10 mouse cellular contexts compared by ENCODE assay signal in the genomic region with DNA sequence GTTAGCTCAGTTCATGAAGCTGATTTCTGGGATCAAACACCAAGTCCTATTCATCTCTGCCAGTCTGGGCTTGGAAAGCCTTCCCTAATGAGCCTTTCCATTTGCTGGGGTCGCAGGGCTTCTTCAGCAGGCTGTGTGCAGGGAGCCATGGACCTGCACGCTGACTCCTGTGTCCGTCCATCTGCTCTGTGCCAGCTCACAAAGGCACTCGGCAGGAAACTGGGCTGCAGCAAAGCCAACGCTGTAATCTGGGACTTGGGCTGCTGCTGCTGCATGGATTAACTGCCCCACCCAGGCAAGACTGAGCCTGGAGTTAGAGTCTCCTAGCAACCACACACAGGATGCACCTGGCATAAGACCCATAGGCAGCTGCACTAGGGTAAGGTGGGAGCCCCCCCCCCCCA. TPM values are rescaled to one million over a fixed set of nuclear protein-coding genes. Genes with fewer than 3 reads are reported as not detected.
DNase-seq lines count a peak whose midpoint lies in the region; ATAC-seq and TF ChIP-seq lines count a peak whose summit lies in the region.
"Had no signal": no experiment of that assay in that cellular context is flagged by ENCODE, and none has a peak within 500 bp of the region (broad histone marks: within the 10 kb centered on the region; RNA-seq: fewer than 3 reads in every experiment).

No protein-coding gene starts in this region.

- H3K4me3 ChIP-seq in forebrain, embryonic 14.5 days (ENCODE audit: low read depth, low read length) = no peak overlapping the region
- no peak overlapping the region for H3K4me3 ChIP-seq in limb, embryonic 14.5 days (replicated peaks; ENCODE audit: low read length)
- H3K4me3 ChIP-seq: heart, embryonic 12.5 days had no signal

- H3K9me3 ChIP-seq in forebrain, embryonic 14.5 days (replicated peaks; ENCODE audit: control insufficient read depth, low read length) = no peaks in the 10 kb centered on the region
- H3K9me3 ChIP-seq in limb, embryonic 14.5 days (ENCODE audit: control insufficient read depth, low read length) = no peaks in the 10 kb centered on the region
- H3K9me3 ChIP-seq: heart, embryonic 12.5 days had no signal

- H3K4me2 ChIP-seq in forebrain, embryonic 14.5 days (ENCODE audit: low read length) = no peak overlapping the region
- H3K4me2 ChIP-seq in limb, embryonic 14.5 days (replicated peaks; ENCODE audit: low read depth, low read length, severe bottlenecking) = no peak overlapping the region
- H3K4me2 ChIP-seq: heart, embryonic 12.5 days had no signal

- H3K27ac ChIP-seq in forebrain, embryonic 14.5 days (ENCODE audit: low read depth, low read length) = peak overlapping the region; percentile 41
- peak overlapping the region; percentile 64 for H3K27ac ChIP-seq in limb, embryonic 14.5 days (replicated peaks; ENCODE audit: low read depth, low read length)

- H3K36me3 ChIP-seq in forebrain, embryonic 14.5 days (ENCODE audit: control insufficient read depth, insufficient read depth, low read length) = peaks cover 11% of the 10 kb centered on the region
- peaks cover 24% of the 10 kb centered on the region for H3K36me3 ChIP-seq in limb, embryonic 14.5 days (ENCODE audit: control insufficient read depth, insufficient read depth, low read length)

- peak; percentile 33 for DNase-seq in embryo, embryonic 10 days (ENCODE audit: low spot score)
- no peak for DNase-seq in embryo, embryonic 9.5 days (ENCODE audit: extremely low spot score)
- peak; percentile 48 for DNase-seq in forebrain, embryonic 14.5 days (ENCODE audit: low spot score)
- DNase-seq in limb, embryonic 14.5 days (ENCODE audit: low spot score) = no peak
- DNase-seq in retina, embryonic 14.5 days (ENCODE audit: low spot score) = peak; percentile 46
- no peak for DNase-seq in right cerebral cortex, postnatal 4 days
- DNase-seq: kidney, adult 2 months had no signal

- H3K9ac ChIP-seq in forebrain, embryonic 14.5 days (ENCODE audit: low read length) = peak overlapping the region; percentile 35; the same call in 1 of the 2 replicates
- H3K9ac ChIP-seq in limb, embryonic 14.5 days (ENCODE audit: low read depth, low read length, severe bottlenecking) = no peak overlapping the region
- H3K9ac ChIP-seq: heart, embryonic 12.5 days had no signal

- no peak for TF ChIP-seq POLR2A in limb, embryonic 14.5 days (IDR thresholded peaks at IDR 0.05; ENCODE audit: borderline replicate concordance, extremely low read depth, insufficient read depth, insufficient read length)

- 8% methylated on average over 5 of the region's 5 CpGs for WGBS in forebrain, embryonic 14.5 days
- 24% methylated on average over 5 of the region's 5 CpGs for WGBS in limb, embryonic 14.5 days

- ATAC-seq in forebrain, embryonic 14.5 days = peak; percentile 42; the same call in 1 of the 2 replicates
- ATAC-seq in limb, embryonic 14.5 days (ENCODE audit: low FRiP score, low read depth) = no peak
- no peak for ATAC-seq in erythroblast, adult 5-6 weeks (replicated peaks; ENCODE audit: low FRiP score, poor library complexity, severe bottlenecking)
- no peak for ATAC-seq in megakaryocyte progenitor cell, adult 5-6 weeks (replicated peaks; ENCODE audit: poor library complexity)

- H3K27me3 ChIP-seq in forebrain, embryonic 14.5 days (replicated peaks; ENCODE audit: control insufficient read depth, insufficient read depth, low read length) = no peaks in the 10 kb centered on the region
- no peaks in the 10 kb centered on the region for H3K27me3 ChIP-seq in limb, embryonic 14.5 days (ENCODE audit: control insufficient read depth, insufficient read depth, low read length)
- H3K27me3 ChIP-seq: heart, embryonic 12.5 days had no signal

- H3K4me1 ChIP-seq in forebrain, embryonic 14.5 days (ENCODE audit: control insufficient read depth, insufficient read depth, low read length) = peaks cover 9% of the 10 kb centered on the region; the same call in 1 of the 2 replicates
- peaks cover 23% of the 10 kb centered on the region for H3K4me1 ChIP-seq in limb, embryonic 14.5 days (ENCODE audit: control insufficient read depth, insufficient read depth, low read length)

RNA-seq across cellular contexts. Expression of gene Ankrd40, which starts 16.2 kb away (rescaled TPM):
- 10.2 and 10.3 TPM in 2 replicates for polyA plus RNA-seq in forebrain, embryonic 14.5 days (2014; fragmentation: Nextera tagmentation; extraction: Ambion mirVana)
- polyA plus RNA-seq in limb, embryonic 14.5 days (2012; rRNA removed) = 72.7 and 74.4 TPM in 2 replicates
- polyA plus RNA-seq in limb, embryonic 14.5 days (2014; fragmentation: Nextera tagmentation; extraction: Ambion mirVana) = 30.3 and 30.9 TPM in 2 replicates
- total RNA-seq in erythroblast, adult 5-6 weeks (2015; ENCODE audit: low replicate concordance) = 4.0 and 4.4 TPM in 2 replicates
- 13.4 and 17.4 TPM in 2 replicates for total RNA-seq in erythroblast, adult 5-6 weeks (2017; ENCODE audit: low replicate concordance)
- 18.8 and 21.7 TPM in 2 replicates for total RNA-seq in megakaryocyte progenitor cell, adult 5-6 weeks (2015)
- total RNA-seq in megakaryocyte progenitor cell, adult 5-6 weeks (2017) = 59.6 and 77.8 TPM in 2 replicates

RNA-seq across cellular contexts. Expression of gene Luc7l3, which starts 22.2 kb away (rescaled TPM):
- polyA plus RNA-seq in forebrain, embryonic 14.5 days (2014; fragmentation: Nextera tagmentation; extraction: Ambion mirVana) = 89.6 and 104 TPM in 2 replicates
- polyA plus RNA-seq in limb, embryonic 14.5 days (2012; rRNA removed) = 94.1 and 138 TPM in 2 replicates
- polyA plus RNA-seq in limb, embryonic 14.5 days (2014; fragmentation: Nextera tagmentation; extraction: Ambion mirVana) = 96.9 and 104 TPM in 2 replicates
- 140 and 142 TPM in 2 replicates for total RNA-seq in erythroblast, adult 5-6 weeks (2015; ENCODE audit: low replicate concordance)
- 373 and 416 TPM in 2 replicates for total RNA-seq in erythroblast, adult 5-6 weeks (2017; ENCODE audit: low replicate concordance)
- 160 and 188 TPM in 2 replicates for total RNA-seq in megakaryocyte progenitor cell, adult 5-6 weeks (2015)
- 289 and 470 TPM in 2 replicates for total RNA-seq in megakaryocyte progenitor cell, adult 5-6 weeks (2017)

RNA-seq across cellular contexts. Expression of gene Abcc3, which starts 48.8 kb away (rescaled TPM):
- polyA plus RNA-seq in forebrain, embryonic 14.5 days (2014; fragmentation: Nextera tagmentation; extraction: Ambion mirVana) = 0.27 and 1.7 TPM in 2 replicates
- polyA plus RNA-seq in limb, embryonic 14.5 days (2012; rRNA removed) = 1.0 and 1.6 TPM in 2 replicates
- 1.3 and 1.5 TPM in 2 replicates for polyA plus RNA-seq in limb, embryonic 14.5 days (2014; fragmentation: Nextera tagmentation; extraction: Ambion mirVana)
- 4.2 TPM in 1 of 2 replicates, not detected in the other for total RNA-seq in erythroblast, adult 5-6 weeks (2015; ENCODE audit: low replicate concordance)
- total RNA-seq in erythroblast, adult 5-6 weeks (2017; ENCODE audit: low replicate concordance) = 3.2 and 8.6 TPM in 2 replicates
- 0.07 and 0.56 TPM in 2 replicates for total RNA-seq in megakaryocyte progenitor cell, adult 5-6 weeks (2015)
- total RNA-seq in megakaryocyte progenitor cell, adult 5-6 weeks (2017) = 0.17 TPM in 1 of 2 replicates, not detected in the other

Comparison
In these comparisons a context has a peak if more than half of its experiments do, and no peak if none do; other contexts are left out.
1. DNase-seq: peak in embryo, embryonic 10 days (single experiment), forebrain, embryonic 14.5 days (single experiment) and retina, embryonic 14.5 days (single experiment); none in embryo, embryonic 9.5 days (single experiment), limb, embryonic 14.5 days (single experiment) and right cerebral cortex, postnatal 4 days (single experiment).